Mouse (Mus musculus) brain, embryonic 14.5 days (tissue): ENCODE data around the gene Med20. TPM values are rescaled to one million over a fixed set of nuclear protein-coding genes. Genes with fewer than 3 reads are reported as not detected.
A peak's percentile ranks its signal among the peaks of the same experiment; 100 is the strongest.

Source experiments
- DNase-seq: peaks from one replicate; pipeline ENCODE4 v3.0.0-alpha.2; 2011; ENCODE audit warnings: low read depth
- CTCF ChIP-seq: fragments of 200-500 bp; IDR thresholded peaks from 2 replicates; pipeline ENCODE4 v1.5.1; 2012; ENCODE audit warnings: inconsistent platforms, mild to moderate bottlenecking, moderate library complexity, borderline replicate concordance; ENCODE audit not compliant: insufficient read depth, insufficient read length; ENCODE audit errors: extremely low read depth
- POLR2A ChIP-seq: fragments of 200-500 bp; IDR thresholded peaks from 2 replicates; pipeline ENCODE4 v1.6.1; 2012; ENCODE audit warnings: mild to moderate bottlenecking, inconsistent platforms, borderline replicate concordance; ENCODE audit not compliant: poor library complexity, insufficient read depth, insufficient read length, severe bottlenecking; ENCODE audit errors: extremely low read depth
- polyA plus RNA-seq: library from polyadenylated mRNA; depleted of rRNA; stranded (reverse); fragments of >200 nt; gene quantifications from 2 replicates; pipeline ENCODE4 v1.2.3, GENCODE M21; 2012

The Med20 gene
- polyA plus RNA-seq, 1 experiment = 43.1 TPM

DNA sequence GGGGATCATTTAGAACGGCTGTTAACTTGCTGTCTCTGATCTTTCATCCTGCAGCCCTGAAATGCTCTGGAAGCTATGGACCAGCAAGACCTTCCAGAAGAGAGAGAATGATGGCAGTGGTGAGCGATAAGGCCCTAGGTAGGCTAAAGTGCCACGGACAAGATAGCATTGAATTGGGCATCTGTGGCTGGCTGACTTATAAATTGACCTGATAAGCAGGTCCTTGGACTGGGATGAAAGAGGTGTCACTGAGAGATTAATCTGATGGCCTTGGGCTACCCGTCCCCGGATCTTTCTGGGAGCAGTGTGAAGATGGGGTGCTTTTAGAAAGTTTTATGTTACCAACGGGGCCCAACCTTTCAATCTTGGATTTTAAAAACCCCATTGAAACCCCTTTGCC, 32.7 kb upstream of the Med20 start:
- TF ChIP-seq POLR2A (no peak), CTCF (no peak)
- DNase-seq = no peak

DNA sequence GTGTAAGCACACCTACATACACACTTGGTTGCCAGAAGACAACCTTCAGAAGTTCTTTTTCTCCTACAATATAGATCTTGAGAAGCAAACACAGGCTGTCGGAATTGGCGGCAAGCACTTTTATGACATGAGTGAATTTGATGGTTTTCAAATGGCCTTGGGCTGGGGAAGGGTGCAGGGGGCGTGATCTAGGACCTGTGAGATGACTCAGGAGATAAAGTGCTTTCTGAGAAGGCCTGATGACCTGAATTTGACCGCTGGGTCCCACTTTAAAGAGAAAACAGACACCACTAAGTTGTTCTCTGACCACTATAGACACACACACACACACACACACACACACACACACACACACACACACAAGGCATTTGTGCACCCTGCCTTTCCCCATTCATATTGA, 30.4 kb upstream of the Med20 start:
- TF ChIP-seq POLR2A (no peak), CTCF (no peak)
- DNase-seq = no peak

DNA sequence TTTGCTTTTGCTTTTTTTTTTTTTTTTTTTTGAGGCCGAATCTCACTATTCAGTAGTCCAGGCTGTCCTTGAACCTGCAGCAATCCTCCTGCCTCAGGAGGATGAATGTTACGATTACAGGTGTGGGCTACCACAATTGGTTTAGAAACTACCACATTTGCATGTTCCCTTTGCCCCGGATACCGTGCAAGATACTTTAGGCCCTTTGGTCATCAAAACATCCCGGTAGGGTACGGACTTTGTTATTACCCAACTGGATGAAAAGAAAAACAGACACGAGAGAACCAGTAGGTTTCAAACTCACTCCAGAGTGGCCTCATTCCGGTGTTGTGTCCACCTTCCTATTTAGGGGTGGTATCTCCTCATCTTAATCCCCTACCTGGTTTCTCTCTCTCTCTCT, 22.9 kb upstream of the Med20 start:
- no peak for DNase-seq
- TF ChIP-seq POLR2A = no peak
- TF ChIP-seq CTCF = no peak

DNA sequence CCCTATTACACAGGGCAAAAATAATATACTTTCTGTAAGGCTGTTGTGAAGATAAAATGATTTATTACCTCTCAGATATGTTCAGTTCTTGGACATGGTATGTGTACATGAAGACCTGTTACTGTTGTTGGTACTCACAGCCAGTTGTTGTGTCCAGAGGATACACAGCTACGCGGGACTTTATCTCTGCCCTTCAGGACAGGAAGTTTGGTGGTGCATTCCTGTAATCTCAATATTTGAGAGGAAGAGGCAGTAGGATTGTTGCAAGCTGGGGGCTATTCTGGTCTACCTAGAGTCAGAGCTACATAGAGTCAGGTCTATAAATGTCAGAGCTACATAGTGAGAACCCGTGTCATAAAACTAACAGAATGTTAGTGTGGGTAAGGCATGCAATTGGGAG, 20.3 kb upstream of the Med20 start:
- no peak for DNase-seq

DNA sequence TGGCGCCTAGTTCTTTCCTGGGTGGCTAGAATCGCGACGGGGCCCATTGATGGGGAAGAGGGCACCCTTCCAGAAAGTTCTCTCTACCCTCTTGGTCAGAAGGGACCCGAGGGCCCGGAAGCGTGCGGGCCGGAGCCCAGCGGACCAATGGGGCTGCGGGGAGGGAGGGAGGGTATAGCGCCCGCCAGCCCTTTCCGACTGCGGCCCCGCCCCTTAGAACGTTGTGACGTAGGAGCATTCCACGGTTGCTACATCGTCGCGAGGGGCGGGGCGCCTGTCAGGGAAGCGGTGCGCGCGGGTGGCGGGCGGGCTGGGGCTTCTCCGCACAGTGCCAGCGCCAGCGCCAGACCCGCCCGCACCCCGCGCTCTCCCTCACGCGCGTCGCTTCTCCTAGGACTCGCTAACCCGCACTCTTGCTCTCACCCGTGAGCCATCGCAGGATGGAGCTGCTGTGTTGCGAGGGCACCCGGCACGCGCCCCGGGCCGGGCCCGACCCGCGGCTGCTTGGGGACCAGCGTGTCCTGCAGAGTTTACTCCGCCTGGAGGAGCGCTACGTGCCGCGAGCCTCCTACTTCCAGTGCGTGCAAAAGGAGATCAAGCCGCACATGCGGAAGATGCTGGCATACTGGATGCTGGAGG, 18.0 kb upstream of the Med20 start:
- DNase-seq = peak; percentile 96
- no peak for TF ChIP-seq CTCF
- peak; percentile 64; the same call in 1 of the 2 replicates for TF ChIP-seq POLR2A

More for the DNA sequence above, 20.3 kb upstream of the Med20 start:
- TF ChIP-seq CTCF (no peak), POLR2A (no peak)

DNA sequence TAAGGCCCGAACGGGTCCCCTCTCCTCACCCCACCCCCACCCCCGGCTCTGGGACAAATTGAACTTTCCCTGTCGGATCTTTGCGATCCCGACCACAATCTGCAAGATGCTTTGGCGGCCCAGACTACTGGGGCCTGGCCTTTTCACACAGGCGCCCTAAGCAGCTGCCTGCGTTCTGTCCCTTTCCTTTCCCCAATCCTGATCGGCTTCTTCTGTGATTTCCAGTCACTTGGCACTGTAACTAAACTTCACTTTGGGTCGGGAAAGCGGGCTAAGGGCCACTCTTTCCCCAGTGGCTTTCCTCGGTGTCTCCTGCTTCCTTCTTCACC, 17.6 kb upstream of the Med20 start:
- no peak for TF ChIP-seq POLR2A
- TF ChIP-seq CTCF = no peak
- DNase-seq = no peak

DNA sequence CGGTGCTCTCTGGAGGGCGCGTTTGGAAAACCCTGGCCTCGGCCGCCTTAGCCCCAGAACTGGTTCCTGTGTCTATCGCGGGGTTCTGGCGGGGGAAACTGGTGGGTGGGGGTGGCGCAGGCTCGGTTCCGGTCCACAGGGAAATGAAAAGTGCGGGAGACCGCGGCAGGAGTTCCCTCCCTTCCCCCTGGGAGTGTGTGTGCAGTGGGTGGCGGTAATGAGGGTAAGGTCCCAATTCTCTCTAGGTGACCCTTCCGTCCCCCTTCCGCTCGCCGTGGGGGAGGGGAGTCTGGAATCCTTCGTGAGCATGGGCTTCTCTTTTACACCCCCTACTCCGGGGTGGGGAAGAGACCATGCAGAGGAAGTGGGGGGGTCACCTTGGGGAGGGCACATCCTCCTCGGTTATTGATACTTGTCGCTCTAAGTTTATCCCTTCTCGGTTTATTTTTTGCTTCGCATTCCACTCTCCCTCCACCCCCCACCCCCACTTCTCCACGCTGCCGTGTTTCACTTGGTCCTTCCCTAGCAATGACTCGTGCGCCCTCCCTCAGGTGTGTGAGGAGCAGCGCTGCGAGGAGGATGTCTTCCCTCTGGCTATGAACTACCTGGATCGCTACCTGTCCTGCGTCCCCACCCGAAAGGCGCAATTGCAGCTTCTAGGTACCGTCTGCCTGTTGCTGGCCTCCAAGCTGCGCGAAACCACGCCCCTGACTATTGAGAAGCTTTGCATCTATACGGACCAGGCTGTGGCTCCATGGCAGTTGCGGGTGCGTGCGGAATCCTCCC, 17.0 kb upstream of the Med20 start:
- TF ChIP-seq POLR2A = no peak
- no peak for TF ChIP-seq CTCF
- peak; percentile 33 for DNase-seq

DNA sequence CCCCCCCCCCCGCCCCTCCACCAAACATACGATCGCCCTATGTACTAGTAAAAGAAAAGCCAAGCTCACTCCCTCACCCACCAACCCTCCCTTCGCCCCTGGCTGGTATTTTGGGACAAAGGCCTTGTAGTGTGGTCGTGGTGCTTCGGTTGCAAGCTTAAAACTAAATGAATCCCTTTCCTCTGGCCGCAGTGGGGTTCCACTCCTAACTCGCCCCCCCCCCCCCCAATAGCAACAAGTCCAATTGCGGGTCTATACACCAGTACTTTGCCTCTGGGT, 16.5 kb upstream of the Med20 start:
- no peak for TF ChIP-seq POLR2A
- TF ChIP-seq CTCF = no peak
- DNase-seq = no peak

DNA sequence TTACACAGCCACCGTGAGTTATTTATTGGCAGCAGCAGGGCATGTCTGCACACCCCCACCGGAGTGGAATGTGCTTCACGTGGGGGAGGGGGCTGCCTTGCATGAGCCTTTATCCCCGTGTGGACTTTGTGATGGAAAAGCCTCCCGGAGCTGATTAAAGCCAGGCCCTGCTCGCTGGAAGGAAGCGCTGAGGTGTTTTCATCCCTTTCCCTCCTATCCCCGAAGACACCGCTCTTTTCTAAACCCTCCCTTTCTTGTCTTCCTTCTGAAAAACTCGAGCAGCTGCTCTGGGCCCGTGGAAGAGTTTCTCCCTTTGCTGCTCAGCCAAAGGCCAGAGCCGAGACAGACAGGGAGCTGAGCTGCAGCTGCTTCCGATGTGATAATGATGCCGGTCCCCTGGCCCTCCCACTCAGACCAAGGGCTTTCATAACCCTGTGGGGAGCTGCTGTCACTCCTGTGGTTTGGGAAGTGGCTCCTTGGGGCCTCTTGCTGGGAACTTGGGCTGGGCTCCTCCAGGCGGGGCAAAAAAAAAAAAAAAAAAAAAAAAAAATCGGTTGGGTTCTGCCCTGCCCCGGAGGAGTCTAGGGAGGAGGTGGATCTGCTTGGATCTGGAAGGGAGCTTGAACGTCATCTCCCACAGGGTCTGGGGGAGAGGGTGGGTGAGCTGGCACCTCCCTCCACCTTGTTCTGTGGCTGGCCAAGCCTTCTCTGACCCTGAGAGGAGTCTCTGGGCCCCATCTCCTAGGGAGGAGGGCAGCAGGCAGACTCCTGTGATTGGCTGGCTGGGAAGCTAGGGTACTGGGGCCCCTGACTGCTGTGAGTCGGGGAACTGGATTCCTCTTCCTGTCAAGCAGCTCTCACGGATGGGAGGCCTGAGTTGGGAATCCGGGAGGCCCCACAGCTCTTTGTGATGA, 15.9 kb upstream of the Med20 start:
- DNase-seq = peak; percentile 83
- TF ChIP-seq CTCF (no peak), POLR2A (no peak)

DNA sequence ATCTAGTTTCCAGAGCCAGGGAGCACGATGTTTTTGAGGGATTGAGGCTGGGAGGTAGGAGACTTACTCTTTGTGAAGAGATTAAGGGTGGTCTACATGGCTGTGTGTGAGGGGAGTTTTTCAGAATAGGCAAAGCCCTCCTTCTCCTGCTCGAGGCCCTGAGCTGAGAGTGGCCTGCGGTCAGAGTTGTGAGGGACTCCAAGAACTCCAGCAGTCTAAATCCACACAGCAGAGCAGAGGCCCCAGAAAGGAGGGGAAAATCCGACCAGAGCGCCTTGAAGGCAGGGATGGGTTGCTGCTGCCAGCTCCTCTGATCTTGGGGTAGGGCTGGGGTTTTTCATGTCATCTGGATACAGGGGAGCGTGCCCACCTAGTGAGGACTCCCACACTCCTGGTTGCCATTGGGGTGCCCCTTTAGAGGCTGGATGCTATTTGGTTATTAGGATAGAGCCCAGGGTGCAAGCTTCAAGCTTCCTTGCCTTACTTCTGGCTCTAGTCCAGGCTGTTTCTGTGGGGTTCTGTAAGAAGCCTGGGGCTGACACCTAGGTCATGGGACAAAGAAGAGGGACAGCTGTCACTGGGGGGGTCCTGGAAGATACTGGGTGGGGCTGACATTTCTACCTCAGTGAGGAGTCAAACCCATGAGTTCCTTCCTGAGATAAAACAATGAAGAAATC, 15.1 kb upstream of the Med20 start:
- DNase-seq = peak; percentile 22
- TF ChIP-seq CTCF (no peak), POLR2A (no peak)

DNA sequence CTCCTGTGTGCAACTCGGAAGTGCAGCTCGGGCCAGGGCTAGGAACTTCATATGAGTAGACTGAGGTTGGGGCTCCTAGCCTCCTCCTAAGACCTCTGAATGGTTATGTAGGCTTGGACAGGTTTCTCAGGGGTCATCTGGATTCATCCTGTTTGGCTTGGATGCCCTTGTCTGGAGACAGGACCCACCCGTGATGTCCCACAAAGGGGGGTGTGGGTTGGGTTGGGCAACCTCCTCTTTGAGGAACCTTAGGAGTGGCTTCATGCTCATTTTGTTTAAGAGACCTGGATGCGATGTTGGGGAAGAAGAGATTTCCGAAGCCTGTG, 14.6 kb upstream of the Med20 start:
- TF ChIP-seq CTCF (no peak), POLR2A (no peak)
- peak; percentile 1 for DNase-seq
